Mouse (Mus musculus): ENCODE measurements around the gene Akap6.

The Akap6 gene

DNA sequence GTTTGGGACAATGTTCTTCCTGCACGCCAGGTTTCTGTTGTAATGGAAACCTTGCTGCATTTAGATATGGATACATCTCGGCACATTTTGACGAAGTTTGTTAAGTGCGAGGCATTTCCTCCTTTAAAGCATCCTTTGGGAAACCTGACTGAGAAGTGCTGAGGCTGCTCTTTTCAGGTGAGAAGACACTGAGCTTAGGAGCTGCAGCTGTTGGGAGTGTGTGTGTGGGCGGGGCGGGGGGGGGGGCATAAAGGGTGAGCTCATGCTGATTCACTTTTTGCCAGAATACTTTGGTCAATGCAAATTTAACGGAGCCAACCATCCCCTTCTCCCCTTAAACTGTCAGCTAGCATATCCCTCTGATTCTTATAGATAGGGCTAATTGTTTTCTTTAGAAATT is 81.9 kb downstream of the Akap6 start:
- no peak for DNase-seq (ENCODE audit: low spot score in 2 of 2)

DNA sequence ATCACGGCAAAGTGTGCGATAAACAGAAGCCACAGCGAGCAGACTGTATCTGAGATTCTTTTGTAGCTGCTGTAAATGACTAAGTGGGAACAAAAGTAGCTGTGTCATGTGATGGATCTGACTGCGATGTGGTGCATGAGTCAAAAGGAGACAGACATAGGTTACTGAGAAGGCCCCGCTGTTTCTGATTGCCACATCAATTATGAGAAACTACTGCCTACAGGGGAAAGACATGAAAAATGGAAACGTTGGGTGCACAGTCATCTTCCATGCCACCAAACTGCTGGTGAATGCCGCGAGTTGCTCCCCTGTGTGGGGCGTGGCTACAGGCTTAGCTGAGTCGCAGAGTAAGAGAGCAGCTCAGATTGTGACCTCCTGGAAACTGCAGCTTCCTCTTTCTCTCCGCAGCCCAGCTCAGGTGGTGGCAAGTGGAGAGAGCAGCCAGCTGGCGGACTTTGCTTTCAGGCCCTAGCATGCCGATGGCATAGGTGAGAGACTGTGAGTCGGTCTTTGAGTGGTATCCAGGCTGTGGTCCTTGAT is 83.8 kb downstream of the Akap6 start:
- no peak for DNase-seq (ENCODE audit: low spot score in 2 of 2)

DNA sequence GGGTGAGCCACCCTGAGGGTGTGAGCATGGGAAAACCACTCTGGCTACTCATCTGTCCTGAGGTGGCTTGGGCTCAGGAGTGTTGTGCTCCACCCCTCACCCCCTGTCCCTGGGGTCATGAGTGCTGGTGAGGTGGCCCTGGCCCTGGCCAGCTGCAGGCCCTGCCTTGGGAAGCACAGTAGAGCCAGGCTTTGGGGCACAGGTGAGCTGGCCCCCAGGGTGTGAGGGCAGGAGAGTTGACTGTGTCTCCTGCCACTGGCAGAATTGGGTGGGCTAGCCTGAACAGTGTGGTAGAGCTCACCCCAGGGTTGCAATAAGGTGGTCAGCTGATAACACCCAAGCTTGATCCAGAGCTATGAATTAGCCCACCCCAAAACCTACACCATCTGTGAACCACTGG is 86.0 kb downstream of the Akap6 start:
- no peak for DNase-seq (ENCODE audit: low spot score in 2 of 2)

DNA sequence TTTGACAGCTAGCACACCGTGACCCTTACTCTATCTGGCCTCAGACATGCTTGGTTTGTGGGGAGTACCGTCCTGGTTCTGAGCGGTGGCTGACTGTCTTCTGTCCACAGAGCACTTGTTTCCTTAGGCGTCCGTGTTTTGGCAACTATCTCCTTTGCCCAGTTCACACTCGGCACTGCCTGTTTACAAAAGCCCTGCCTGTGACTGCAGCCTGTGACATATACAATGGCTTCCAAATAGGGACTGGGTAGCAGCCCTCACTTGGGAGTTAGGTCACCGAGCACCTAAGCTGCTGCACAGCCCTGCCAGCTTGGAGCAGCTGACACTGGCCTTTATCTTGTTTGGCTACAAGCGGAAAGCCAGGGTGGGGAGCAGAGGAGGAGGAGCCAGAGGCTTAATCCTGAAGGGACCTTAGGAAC is 91.2 kb downstream of the Akap6 start:
- DNase-seq (ENCODE audit: low spot score in 2 of 2) = no peak

DNA sequence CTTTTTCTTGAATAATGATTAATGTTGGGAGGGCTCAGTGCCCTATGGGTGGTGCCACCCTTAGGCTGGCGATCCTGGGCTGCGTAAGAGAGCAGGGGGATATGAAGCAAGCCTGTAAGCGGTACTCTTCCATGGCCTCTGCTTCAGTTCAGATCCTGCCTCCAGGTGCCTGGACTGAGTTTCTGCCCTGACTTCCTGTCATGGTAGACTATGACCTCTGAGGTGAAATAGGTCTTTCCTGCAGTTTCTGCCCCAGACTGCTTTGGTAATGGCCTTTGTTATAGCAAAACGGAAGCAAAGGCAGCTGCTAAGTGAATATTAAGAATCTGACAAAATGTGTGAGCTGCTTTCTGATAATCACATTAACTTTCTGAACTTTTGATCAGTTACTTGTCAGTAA is 94.9 kb downstream of the Akap6 start:
- no peak for DNase-seq (ENCODE audit: low spot score in 2 of 2)

DNA sequence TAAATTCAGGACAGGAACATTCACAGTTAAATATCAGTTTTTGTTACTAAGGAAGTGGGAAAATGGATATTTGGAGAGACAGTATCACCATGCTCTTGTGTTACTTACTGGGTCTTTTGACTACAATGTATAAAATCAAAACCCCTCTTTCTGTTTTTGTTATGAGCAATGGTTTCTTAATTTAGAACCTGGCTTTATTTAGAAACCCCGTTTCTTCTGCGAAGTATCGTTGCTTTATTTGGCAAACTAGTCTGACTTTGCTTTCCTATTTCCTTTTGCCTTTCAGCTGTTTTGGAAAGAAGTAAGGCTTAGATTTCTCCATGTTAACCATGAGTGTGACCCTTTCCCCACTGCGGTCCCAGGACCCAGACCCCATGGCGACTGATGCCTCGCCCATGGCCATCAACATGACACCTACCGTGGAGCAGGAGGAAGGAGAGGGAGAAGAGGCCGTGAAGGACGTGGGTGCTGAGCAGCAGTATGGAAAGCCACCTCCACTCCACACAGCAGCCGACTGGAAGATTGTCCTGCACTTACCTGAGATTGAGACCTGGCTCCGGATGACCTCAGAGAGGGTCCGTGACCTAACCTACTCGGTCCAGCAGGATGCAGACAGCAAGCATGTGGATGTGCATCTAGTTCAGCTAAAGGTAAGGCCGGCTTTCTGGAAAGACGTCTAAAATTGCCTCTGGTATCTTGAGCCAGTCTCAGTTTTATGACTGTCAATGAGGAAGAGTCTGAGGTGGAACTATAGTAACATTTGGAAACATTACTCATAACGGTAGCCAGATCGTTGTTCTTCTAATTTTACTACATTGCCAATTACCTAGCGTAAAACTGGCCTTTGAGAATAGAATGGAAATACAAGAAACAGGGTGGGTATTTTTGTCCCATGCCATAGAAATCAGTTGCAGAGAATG is 96.6 kb downstream of the Akap6 start:
- DNase-seq (ENCODE audit: low spot score in 2 of 2) = no peak

DNA sequence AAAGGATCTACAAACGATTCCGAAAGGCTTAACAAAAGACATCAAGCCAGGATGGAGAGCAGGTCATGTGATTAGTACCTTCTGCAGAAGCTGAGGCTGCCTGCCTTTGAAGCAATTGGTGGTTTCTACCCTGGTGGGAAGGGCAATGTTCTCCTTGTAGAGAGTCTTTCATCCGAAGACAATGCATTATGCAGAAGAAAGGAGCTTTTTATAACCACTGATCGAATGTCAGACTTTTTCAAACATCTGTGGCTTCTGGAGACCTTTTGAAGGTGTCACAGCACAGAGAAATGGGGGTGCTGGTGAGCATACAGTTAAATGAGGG is 97.2 kb downstream of the Akap6 start:
- DNase-seq (ENCODE audit: low spot score in 2 of 2) = no peak

DNA sequence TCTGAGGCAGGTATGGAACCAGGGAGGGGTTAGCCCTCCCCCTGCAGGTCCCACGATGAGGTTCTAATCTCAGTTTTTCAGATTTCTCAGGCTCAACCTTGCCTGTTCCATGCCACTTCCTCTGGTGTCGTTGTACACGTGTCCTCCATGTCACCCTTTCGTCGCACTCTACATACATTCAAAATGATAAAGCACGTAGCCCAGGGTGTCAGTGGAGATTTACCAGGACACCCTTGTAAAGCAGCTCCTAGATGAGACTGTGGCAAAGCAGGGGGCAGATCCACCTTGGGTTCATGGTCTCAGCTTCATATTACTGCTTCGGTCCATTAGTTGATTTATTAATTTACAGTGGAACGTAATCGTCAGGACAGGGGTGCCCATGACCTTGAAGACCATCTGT is 100.5 kb downstream of the Akap6 start:
- no peak for DNase-seq (ENCODE audit: low spot score in 2 of 2)

DNA sequence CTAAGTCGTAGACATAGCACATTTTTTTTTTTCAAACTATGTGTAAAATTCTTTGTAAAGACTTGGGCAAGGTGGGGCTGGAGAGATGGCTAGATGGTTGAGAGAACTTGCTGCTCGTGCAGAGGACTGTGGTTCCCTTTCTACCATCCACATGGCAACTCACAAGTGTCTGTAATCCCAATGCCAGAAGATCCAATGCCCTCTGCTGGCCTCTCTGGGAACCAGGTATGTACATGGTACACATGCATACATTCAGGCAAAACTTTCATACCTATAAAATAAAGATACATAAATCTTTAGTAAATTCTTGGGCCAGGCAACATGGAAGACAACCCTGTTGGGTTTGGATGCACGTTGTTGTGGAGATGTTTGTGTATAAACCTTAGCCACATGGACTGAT is 107.1 kb downstream of the Akap6 start:
- DNase-seq (ENCODE audit: low spot score in 2 of 2) = no peak

DNA sequence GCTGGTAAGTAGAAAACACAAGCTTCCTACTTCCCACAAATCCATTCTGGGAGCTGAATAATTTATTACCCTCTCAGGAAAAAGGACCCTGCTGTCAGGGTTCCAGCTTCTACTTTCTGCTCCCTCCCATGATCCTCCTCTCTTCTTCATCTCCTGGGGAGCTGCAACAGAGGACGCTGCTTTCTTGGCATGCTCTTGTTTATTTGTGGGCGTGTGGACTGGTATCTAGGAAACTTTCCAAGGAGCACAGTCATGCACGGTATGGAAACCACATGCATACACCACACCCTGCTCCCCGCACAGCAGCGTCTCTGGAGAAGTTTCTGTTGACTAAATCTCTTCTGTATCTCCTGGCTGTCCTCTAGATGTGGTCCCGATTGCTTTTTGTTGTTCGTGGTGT is 119.4 kb downstream of the Akap6 start:
- peak in 1 of 2 experiments; percentile 33 for DNase-seq (ENCODE audit: low spot score in 2 of 2)

DNA sequence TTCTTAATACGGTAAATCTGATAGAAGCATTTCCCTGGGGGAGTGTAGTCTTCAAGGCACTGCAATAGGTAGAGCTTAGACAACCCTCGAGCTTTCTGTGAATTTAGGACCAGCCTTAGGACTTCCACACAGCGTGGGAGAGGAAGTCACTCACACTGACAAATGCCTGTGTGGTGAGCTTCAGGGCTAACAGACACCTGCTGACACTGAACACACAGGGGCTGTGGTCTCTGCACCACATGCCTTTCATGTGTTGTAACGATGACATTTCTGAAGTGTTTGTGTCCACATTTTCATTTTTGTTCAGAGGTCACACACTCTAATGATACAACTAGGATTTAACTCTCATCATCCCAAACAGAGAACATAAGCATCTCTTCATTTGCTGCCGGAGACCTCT is 125.6 kb downstream of the Akap6 start:
- no peak for DNase-seq (ENCODE audit: low spot score in 2 of 2)

DNA sequence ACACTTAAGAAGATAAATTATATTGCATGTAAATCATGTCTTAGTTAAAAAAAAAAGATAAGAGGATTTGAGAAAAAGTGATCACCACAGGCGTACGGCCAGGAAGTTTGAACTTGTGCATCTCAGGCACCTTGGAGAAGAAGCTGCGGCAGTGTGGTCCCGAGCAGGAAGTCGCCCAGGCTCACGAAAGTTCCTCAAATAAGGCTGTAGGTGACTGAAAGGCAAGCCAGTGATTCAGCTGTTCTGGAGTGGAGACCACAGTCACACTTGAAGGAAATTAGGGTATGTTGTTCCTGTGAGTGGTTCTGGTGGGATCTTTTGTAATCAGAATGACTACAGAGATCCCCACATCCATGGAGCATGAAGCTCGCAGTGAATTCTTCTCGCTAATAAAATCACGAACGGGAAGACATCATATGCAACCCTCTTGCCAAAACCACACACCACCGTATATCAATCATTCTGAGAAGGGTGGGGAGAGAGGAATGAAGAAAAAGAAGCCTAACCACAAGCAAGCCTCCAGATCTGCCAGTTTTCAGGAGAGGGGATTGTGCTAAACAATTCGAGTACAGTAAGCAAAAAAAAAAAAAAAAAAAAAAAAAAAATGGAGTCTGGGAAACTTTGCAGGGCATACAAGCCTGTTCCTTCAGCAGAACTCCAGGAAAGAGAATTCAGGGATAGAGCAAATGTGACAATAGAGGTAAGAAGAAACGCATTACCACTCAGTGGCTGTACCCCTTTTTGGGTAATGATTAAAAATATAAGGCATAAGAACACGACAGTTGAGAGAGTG is 130.0 kb downstream of the Akap6 start:
- DNase-seq (ENCODE audit: low spot score in 2 of 2) = no peak

DNA sequence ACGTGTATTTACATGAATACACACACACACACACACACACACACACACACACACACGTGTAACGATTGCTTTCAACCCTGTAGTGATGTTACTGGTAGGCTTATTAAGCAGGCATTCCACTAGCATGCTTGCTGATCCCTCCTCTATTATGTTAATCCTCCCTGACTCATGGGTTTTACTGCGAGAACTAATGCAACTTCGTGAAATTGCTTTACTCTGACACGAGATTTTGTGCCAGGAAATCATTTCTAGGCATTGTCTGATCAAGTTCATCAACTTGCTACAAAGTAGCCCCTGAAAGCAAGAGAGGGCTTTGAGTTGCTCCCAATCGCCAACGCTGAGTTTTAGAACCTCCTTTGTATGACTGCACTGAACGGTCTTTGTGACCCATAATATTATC is 132.6 kb downstream of the Akap6 start:
- DNase-seq (ENCODE audit: low spot score in 2 of 2) = no peak

DNA sequence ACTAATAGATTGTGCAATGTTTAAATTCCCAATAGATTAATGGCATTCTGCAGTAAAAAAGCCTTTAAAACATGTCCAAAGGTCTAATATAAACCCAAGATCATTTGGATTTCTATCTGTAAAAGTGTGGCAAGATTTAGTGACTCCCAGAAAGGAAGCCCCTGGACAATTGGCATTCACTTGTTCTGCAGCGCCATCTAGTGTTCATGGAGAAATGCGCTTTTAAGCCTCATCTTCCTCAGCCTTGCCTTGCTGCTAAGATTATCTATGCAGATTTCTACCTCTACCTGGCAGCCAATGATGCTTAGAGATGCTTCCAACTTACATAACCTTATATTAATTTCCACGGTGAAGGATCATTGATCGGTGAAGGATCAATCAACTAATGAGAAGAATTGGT is 133.0 kb downstream of the Akap6 start:
- DNase-seq (ENCODE audit: low spot score in 2 of 2) = peak; percentile 42 to 71

DNA sequence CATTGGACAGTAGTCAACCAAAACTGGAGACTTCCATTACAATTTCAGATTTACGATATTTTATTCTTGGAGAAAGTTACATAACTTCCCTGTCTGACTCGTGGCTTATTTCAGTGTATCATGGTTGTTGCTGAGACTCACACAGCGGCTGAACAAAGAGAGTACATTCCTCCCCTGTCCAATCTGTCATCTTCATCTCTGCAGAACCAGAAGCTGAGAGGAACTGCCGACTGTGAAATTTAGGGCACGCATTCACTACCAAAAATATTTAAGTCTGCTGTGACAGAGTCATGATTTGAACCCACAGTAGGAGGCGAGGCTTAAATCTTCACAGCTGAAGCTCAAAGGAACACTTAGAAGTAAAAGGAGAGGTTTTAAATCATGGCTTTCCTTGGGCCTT is 134.0 kb downstream of the Akap6 start:
- DNase-seq (ENCODE audit: low spot score in 2 of 2) = peak in 1 of 2 experiments; percentile 35

DNA sequence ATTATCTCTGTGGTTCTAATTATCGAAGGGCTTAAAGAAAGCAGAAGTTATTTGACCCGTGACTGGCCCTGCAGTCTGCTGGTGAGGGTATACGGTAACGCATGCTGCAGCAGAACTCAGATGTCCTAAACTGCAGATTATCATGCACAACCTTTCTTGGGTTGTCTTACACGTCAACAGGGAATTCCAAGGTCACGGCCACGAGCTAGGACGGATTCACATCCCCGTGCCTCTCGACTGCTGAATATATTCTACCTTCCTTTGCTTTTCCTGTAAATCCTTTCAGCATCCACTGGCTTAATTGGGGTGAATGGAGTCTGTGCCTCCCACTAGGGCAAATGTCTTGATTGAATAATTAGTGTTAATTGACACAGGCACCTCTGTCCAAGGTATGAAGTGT is 134.9 kb downstream of the Akap6 start:
- DNase-seq (ENCODE audit: low spot score in 2 of 2) = no peak

DNA sequence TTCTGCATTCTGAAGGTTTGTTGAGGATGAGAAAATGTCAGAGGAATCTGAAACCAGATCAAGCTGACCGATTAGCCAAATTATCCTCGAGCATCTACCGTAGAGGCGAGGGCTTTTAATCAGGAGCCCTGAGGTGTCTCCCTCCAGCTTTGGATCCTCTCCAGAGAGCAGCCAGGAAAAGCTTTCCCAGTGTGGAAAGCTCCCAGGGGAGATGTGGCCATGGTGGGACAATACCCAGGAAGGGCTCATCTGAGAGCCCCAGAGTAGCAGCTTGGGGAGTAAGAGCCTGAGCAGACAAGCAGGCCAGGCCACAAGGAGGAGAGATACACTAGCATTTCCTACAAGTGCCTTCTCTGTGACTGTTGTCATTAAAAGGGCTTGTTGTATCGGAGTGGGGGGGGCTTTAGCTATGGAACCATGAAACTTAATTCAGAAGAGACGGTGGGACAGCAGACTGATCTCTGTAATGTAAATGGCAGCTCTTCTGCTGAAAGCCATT is 135.6 kb downstream of the Akap6 start:
- no peak for DNase-seq (ENCODE audit: low spot score in 2 of 2)

DNA sequence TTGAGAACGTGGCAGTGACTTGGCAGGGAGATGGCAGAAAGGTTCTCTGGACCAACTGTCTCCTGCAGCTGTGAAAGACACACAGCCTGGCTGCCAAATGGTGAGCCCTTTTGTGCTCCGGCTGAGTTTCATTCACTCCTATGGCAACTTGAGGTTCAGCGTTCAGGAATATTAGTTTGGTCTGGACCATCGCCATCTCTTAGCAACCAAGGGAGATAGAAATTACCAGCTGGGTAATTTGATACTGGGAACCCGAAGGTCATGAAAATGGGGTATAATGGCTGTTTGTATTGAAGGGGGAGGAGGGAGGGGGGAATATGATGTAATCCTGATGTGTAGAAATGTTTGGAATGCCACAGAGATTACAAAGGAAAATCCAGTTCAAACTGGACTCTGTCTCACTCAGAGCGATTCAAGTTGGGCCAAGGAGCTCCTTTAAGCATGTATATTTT is 136.1 kb downstream of the Akap6 start:
- DNase-seq (ENCODE audit: low spot score in 2 of 2) = no peak

DNA sequence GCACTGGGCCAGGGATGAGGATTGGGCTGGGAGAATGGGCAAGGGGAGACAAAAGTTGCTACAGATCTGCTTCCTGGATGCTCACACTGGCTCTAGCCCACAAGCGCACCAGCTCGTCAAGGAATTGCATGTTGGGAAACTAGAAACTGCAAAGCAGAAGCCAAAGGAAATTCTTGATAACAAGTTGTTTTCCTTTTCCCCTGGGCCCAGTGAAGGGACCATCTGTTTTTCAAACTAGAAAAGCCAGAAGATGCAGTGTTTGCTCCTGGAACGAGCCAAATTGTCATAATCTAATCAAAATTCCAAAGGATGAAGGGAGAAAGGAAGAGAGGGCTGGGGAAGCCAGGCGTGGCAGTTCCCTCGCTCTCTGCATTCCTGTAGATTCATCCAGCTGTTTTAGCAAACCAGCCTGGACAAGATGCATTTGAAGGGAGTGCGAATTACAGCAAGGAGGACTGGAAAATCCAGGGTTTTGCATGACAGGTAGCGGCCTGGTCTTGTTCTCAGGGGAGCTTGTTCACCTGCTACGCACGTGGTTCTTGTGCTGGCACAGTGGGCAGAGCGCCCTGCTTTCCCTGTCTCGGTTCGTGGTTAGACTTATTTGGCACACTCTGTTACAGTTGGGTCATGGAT is 136.8 kb downstream of the Akap6 start:
- no peak for DNase-seq (ENCODE audit: low spot score in 2 of 2)

DNA sequence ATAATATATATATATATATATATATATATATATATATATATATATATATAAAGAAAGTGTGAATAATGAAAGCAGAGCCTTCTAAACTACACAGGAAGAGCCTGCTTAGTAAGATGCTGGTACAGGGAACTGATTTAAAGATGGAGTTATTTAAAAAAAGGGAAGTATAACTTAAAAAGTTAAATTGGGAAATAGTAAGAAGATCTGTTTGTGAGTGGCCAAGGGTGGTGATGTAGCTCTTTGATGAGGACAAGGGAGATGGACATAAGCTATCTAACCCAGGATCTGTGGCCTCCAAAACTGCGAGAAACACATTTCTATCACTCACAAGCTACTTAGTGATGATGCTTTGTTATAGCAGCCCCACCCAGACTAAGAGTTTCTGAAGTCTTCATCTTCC is 146.8 kb downstream of the Akap6 start:
- no peak for DNase-seq (ENCODE audit: low spot score in 2 of 2)

DNA sequence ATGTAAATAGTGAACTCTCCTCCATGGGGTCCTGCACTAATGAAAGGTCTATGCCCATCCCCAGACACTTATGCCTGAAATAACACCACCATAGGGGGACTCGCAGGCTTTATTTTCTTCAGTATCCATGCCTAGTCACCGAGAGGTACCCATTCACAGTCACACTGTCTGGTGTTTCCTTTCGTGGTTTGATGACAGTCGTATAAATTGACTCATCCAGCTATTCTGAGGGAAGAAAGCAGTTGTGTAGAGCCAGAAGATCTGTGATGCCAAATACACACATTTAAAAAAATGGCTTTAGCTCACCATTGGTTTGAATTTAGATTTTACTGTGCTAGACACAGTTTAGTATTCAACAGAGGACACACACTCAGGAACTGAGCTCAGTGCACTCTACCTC is 147.8 kb downstream of the Akap6 start:
- DNase-seq (ENCODE audit: low spot score in 2 of 2) = no peak

DNA sequence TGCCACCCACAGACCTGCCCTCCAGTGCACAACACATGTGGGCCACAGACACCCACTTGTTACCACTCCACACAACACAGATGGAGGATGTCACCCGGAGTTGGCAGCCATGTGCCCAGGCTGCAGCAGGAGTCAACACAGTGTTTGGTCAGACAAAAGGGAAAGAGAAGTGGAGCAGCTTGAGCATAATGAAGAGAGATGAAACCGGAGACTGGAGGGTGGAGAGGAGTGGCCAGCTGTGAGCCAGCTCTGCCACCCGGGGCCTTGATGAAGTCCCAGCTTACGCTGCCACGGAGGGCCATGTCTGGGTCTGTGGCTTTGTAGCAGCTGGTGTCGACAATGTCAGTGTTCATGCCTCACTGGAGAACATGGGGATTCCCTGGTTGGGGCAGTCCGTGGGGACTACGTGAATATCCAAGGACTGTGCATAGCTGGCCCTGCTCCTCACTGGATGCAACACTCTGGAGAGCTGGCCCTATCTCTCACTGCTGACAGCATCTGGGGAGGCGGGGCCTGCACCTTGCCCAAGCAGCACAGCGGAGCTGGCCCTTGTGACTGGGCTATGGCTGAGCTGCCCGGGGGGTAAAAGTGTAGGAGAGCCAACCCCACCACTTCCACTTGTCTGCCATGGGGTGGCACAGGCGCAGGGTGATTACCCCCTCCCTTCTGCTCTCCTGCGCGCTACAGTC is 148.8 kb downstream of the Akap6 start:
- no peak for DNase-seq (ENCODE audit: low spot score in 2 of 2)

Data from frontal cortex, postnatal 25 days (tissue).